Mouse (Mus musculus): ENCODE measurements at regions not wholly inside any gene's neighbourhood (a gene's known extent, or its start where the extent isn't known, plus 50 kb on each side); places are given as distances from the start of the nearest gene placed in this dataset.
A peak's percentile ranks its signal among the peaks of the same experiment; 100 is the strongest.

- DNase-seq: no peak
Observed at GRCm38 (mm10) chr3:149805345-149805744, 815.0 kb upstream of the Adgrl2 start.

- DNase-seq: no peak
Observed at GRCm38 (mm10) chr3:149796123-149796522, 805.8 kb upstream of the Adgrl2 start.

- no peak for DNase-seq
Observed at GRCm38 (mm10) chr3:149791593-149791992, 801.2 kb upstream of the Adgrl2 start.

- DNase-seq: no peak
Observed at GRCm38 (mm10) chr3:149786096-149786495, 795.7 kb upstream of the Adgrl2 start.

- no peak for DNase-seq
Observed at GRCm38 (mm10) chr3:149783903-149784608, 793.7 kb upstream of the Adgrl2 start.

- no peak for DNase-seq
Observed at GRCm38 (mm10) chr3:149767847-149768421, 777.6 kb upstream of the Adgrl2 start.

GRCm38 (mm10) chr3:149761245-149761644 is 770.9 kb upstream of the Adgrl2 start:
- DNase-seq: no peak

- DNase-seq: no peak
Observed at GRCm38 (mm10) chr3:149757910-149758592, 767.7 kb upstream of the Adgrl2 start.

GRCm38 (mm10) chr3:149736069-149736468 is 745.7 kb upstream of the Adgrl2 start:
- DNase-seq: no peak

GRCm38 (mm10) chr3:149726212-149726611 is 735.9 kb upstream of the Adgrl2 start:
- no peak for DNase-seq

GRCm38 (mm10) chr3:149724879-149725278 is 734.5 kb upstream of the Adgrl2 start:
- no peak for DNase-seq

- no peak for DNase-seq
Observed at GRCm38 (mm10) chr3:149721832-149722231, 731.5 kb upstream of the Adgrl2 start.

GRCm38 (mm10) chr3:149720306-149720705 is 730.0 kb upstream of the Adgrl2 start:
- DNase-seq: no peak

- DNase-seq: peak; percentile 1
Observed at GRCm38 (mm10) chr3:149705724-149706123, 715.4 kb upstream of the Adgrl2 start.

GRCm38 (mm10) chr3:149705322-149705721 is 715.0 kb upstream of the Adgrl2 start:
- DNase-seq: no peak

GRCm38 (mm10) chr3:149704478-149704877 is 714.1 kb upstream of the Adgrl2 start:
- DNase-seq: no peak

- no peak for DNase-seq
Observed at GRCm38 (mm10) chr3:149683561-149683960, 693.2 kb upstream of the Adgrl2 start.

- no peak for DNase-seq
Observed at GRCm38 (mm10) chr3:149682246-149682645, 691.9 kb upstream of the Adgrl2 start.

- DNase-seq: no peak
Observed at GRCm38 (mm10) chr3:149673926-149674325, 683.6 kb upstream of the Adgrl2 start.

GRCm38 (mm10) chr3:149664624-149665023 is 674.3 kb upstream of the Adgrl2 start:
- no peak for DNase-seq

GRCm38 (mm10) chr3:149638324-149638723 is 648.0 kb upstream of the Adgrl2 start:
- DNase-seq: no peak

- DNase-seq: no peak
Observed at GRCm38 (mm10) chr3:149626186-149626585, 635.8 kb upstream of the Adgrl2 start.

GRCm38 (mm10) chr3:149625497-149625896 is 635.1 kb upstream of the Adgrl2 start:
- no peak for DNase-seq

GRCm38 (mm10) chr3:149625066-149625465 is 634.7 kb upstream of the Adgrl2 start:
- no peak for DNase-seq

Data from cerebellum, adult 8-10 months (tissue).